Mouse (Mus musculus): ENCODE results near the gene Rprd1b. TPM values are rescaled to one million over a fixed set of nuclear protein-coding genes. Genes with fewer than 3 reads are reported as not detected.

Rprd1b gene
- polyA plus RNA-seq, 1 experiment from 2014 or later = 50.9 TPM

- Histone ChIP-seq H3K27me3 (ENCODE audit: insufficient read depth, low read length) (no peaks in the 10 kb centered on the region), H3K36me3 (ENCODE audit: insufficient read depth) (peaks cover 74% of the 10 kb centered on the region), H3K9me3 (ENCODE audit: low read depth, low read length) (no peaks in the 10 kb centered on the region), H3K4me3 (ENCODE audit: low read depth, low read length) (no peak overlapping the region), H3K4me2 (no peak overlapping the region), H3K9ac (no peak overlapping the region), H3K27ac (ENCODE audit: low read depth) (no peak overlapping the region), H3K4me1 (ENCODE audit: insufficient read depth) (no peaks in the 10 kb centered on the region)
- DNase-seq = no peak
- no peak for ATAC-seq (ENCODE audit: insufficient read depth)
- no peak for TF ChIP-seq CTCF (IDR thresholded peaks at IDR 0.05; ENCODE audit: low read depth)
Measured at GRCm38 (mm10) chr2:158066456-158066855, 38.2 kb downstream of the Rprd1b start.

DNA sequence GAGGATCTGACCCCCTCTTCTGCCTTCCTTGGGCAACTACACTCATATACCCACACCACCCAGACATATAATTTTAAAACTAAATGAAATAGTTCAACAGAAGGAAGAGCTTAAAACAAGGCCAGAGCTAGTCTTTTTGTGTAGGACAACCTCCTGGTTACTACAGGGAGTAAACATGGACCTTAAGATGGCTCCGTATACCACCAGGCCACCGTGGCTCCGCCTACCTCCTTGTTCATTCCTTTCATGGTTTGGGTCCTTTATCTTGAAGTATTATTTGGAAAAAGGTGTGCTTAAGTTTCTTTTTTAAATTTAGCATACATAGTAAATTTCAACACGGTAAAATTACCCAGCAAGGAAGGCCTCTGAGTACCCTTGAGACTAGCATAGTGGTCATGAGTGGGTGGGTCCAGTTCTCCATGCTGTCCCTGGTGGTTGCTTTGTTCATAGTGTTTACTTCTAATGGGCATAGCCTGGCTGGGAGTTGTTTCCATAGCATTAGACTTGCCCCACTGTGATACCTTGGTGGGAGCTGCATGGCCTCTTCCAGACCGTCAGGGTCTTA is 39.0 kb downstream of the Rprd1b start:
- H3K9ac ChIP-seq = no peak overlapping the region

GRCm38 (mm10) chr2:158068444-158068971 is 40.2 kb downstream of the Rprd1b start:
- H3K4me1 ChIP-seq (ENCODE audit: insufficient read depth) = no peaks in the 10 kb centered on the region
- no peak overlapping the region for H3K9ac ChIP-seq
- no peak for ATAC-seq (ENCODE audit: insufficient read depth)
- no peak overlapping the region for H3K4me3 ChIP-seq (ENCODE audit: low read depth, low read length)
- H3K4me2 ChIP-seq = no peak overlapping the region
- TF ChIP-seq CTCF (IDR thresholded peaks at IDR 0.05; ENCODE audit: low read depth) = no peak
- no peak for DNase-seq
- H3K27ac ChIP-seq (ENCODE audit: low read depth) = no peak overlapping the region
- no peaks in the 10 kb centered on the region for H3K9me3 ChIP-seq (ENCODE audit: low read depth, low read length)
- H3K36me3 ChIP-seq (ENCODE audit: insufficient read depth) = peaks cover 75% of the 10 kb centered on the region
- no peaks in the 10 kb centered on the region for H3K27me3 ChIP-seq (ENCODE audit: insufficient read depth, low read length)

More for the DNA sequence above, 39.0 kb downstream of the Rprd1b start:
- no peak overlapping the region for H3K4me3 ChIP-seq (ENCODE audit: low read depth, low read length)
- WGBS = 91% methylated on average over 5 of the region's 5 CpGs
- no peak overlapping the region for H3K4me2 ChIP-seq
- H3K4me1 ChIP-seq (ENCODE audit: insufficient read depth) = no peaks in the 10 kb centered on the region
- H3K27ac ChIP-seq (ENCODE audit: low read depth) = no peak overlapping the region
- H3K36me3 ChIP-seq (ENCODE audit: insufficient read depth) = peaks cover 74% of the 10 kb centered on the region
- peak; percentile 7; the same call in 1 of the 2 replicates for TF ChIP-seq CTCF (IDR thresholded peaks at IDR 0.05; ENCODE audit: low read depth)
- DNase-seq (no peak), ATAC-seq (ENCODE audit: insufficient read depth) (no peak)
- no peaks in the 10 kb centered on the region for H3K9me3 ChIP-seq (ENCODE audit: low read depth, low read length)
- no peaks in the 10 kb centered on the region for H3K27me3 ChIP-seq (ENCODE audit: insufficient read depth, low read length)

DNA sequence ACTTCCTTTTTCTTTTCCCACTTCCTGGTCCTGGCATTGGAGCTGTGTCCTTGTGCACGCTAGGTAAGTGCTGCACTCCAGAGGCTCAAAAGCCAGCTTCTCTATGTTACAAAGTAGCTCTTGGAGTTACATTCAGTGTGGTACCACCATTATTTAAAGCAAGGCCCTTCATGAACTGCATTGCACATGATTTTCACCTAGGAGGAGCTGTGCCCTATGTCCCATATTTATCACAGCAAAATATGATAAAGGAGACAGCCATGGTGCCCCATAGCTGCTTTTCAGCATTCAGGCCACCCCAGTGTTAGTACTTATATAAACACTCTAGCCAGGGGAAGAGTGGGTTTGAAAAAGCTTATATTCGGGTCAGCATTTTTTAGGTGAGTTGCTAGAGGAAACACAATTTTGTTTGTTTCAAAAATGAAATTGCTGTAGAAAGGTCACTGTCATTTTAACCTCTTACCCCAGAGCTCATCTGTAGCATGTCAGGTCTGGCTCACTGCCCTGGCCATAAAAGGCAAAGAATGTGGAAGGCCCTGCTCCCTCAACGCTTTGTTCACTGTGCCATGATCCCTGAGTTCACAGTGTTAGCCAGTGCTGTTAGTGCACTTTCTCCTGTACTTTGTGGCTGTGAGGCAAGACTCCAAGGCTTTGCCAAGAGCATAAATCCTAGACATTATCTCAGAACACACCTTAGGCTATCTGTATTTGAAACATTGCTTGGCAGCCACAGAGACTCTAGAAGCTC is 42.8 kb downstream of the Rprd1b start:
- H3K4me1 ChIP-seq (ENCODE audit: insufficient read depth) = no peaks in the 10 kb centered on the region
- H3K4me2 ChIP-seq = no peak overlapping the region
- H3K27me3 ChIP-seq (ENCODE audit: insufficient read depth, low read length) = no peaks in the 10 kb centered on the region
- H3K4me3 ChIP-seq (ENCODE audit: low read depth, low read length) = no peak overlapping the region
- 61% methylated on average over 3 of the region's 3 CpGs for WGBS
- ATAC-seq (ENCODE audit: insufficient read depth) (no peak), DNase-seq (peak; percentile 37)
- H3K27ac ChIP-seq (ENCODE audit: low read depth) = no peak overlapping the region
- no peak for TF ChIP-seq CTCF (IDR thresholded peaks at IDR 0.05; ENCODE audit: low read depth)
- H3K36me3 ChIP-seq (ENCODE audit: insufficient read depth) = peaks cover 81% of the 10 kb centered on the region
- H3K9ac ChIP-seq = no peak overlapping the region
- no peaks in the 10 kb centered on the region for H3K9me3 ChIP-seq (ENCODE audit: low read depth, low read length)

GRCm38 (mm10) chr2:158071633-158071995 is 43.3 kb downstream of the Rprd1b start:
- Histone ChIP-seq H3K36me3 (ENCODE audit: insufficient read depth) (peaks cover 83% of the 10 kb centered on the region), H3K4me2 (no peak overlapping the region), H3K27ac (ENCODE audit: low read depth) (no peak overlapping the region), H3K4me3 (ENCODE audit: low read depth, low read length) (no peak overlapping the region), H3K9me3 (ENCODE audit: low read depth, low read length) (no peaks in the 10 kb centered on the region), H3K4me1 (ENCODE audit: insufficient read depth) (no peaks in the 10 kb centered on the region), H3K9ac (no peak overlapping the region), H3K27me3 (ENCODE audit: insufficient read depth, low read length) (no peaks in the 10 kb centered on the region)
- ATAC-seq (ENCODE audit: insufficient read depth) (no peak), DNase-seq (no peak)
- 84% methylated on average over 5 of the region's 5 CpGs for WGBS
- no peak for TF ChIP-seq CTCF (IDR thresholded peaks at IDR 0.05; ENCODE audit: low read depth)

GRCm38 (mm10) chr2:158074835-158075234 is 46.5 kb downstream of the Rprd1b start:
- 85% methylated on average over 5 of the region's 5 CpGs for WGBS

GRCm38 (mm10) chr2:158076690-158077089 is 48.4 kb downstream of the Rprd1b start:
- Histone ChIP-seq H3K27me3 (ENCODE audit: insufficient read depth, low read length) (no peaks in the 10 kb centered on the region), H3K27ac (ENCODE audit: low read depth) (no peak overlapping the region), H3K9me3 (ENCODE audit: low read depth, low read length) (no peaks in the 10 kb centered on the region), H3K4me1 (ENCODE audit: insufficient read depth) (0 out of 2 replicates have a peak, but pooled peaks cover 4% of the 10 kb centered on the region), H3K9ac (no peak overlapping the region), H3K4me3 (ENCODE audit: low read depth, low read length) (no peak overlapping the region), H3K4me2 (no peak overlapping the region), H3K36me3 (ENCODE audit: insufficient read depth) (peaks cover 61% of the 10 kb centered on the region)
- TF ChIP-seq CTCF (IDR thresholded peaks at IDR 0.05; ENCODE audit: low read depth) = no peak
- ATAC-seq (ENCODE audit: insufficient read depth) (no peak), DNase-seq (no peak)
- WGBS = 76% methylated on average over 6 of the region's 6 CpGs

More at GRCm38 (mm10) chr2:158074835-158075234, 46.5 kb downstream of the Rprd1b start:
- Histone ChIP-seq H3K4me2 (no peak overlapping the region), H3K27me3 (ENCODE audit: insufficient read depth, low read length) (no peaks in the 10 kb centered on the region), H3K9me3 (ENCODE audit: low read depth, low read length) (no peaks in the 10 kb centered on the region), H3K36me3 (ENCODE audit: insufficient read depth) (peaks cover 79% of the 10 kb centered on the region), H3K4me3 (ENCODE audit: low read depth, low read length) (no peak overlapping the region), H3K9ac (no peak overlapping the region), H3K4me1 (ENCODE audit: insufficient read depth) (no peaks in the 10 kb centered on the region), H3K27ac (ENCODE audit: low read depth) (no peak overlapping the region)
- no peak for ATAC-seq (ENCODE audit: insufficient read depth)
- no peak for DNase-seq
- TF ChIP-seq CTCF (IDR thresholded peaks at IDR 0.05; ENCODE audit: low read depth) = no peak
